Mouse (Mus musculus) left cerebral cortex, postnatal 4 days (tissue): ENCODE data around the gene Pmm1. TPM values are rescaled to one million over a fixed set of nuclear protein-coding genes. Genes with fewer than 3 reads are reported as not detected.

Experiments
- total RNA-seq, 2 experiments: library from RNA; stranded (reverse); gene quantifications; 2 replicates each; pipeline ENCODE4 v1.2.3; 2021

Gene Pmm1
- total RNA-seq, 2 experiments from 2014 or later, result 138 to 140 TPM

Other genes with a start within 250 kb of the Pmm1 start
- 100 to 1,000 TPM; 219 to 235 TPM for gene Zc3h7b, start 215.9 kb downstream of the Pmm1 start, total RNA-seq
- 100 to 1,000 TPM; 170 to 180 TPM for gene Rangap1, start 215.4 kb downstream of the Pmm1 start, total RNA-seq
- gene Tef, start 158.5 kb downstream of the Pmm1 start, total RNA-seq, result 10 to 100 TPM; 68.1 to 69.6 TPM
- gene Tob2, start 102.1 kb downstream of the Pmm1 start, total RNA-seq, result 10 to 100 TPM; 20.3 to 22.6 TPM
- gene Phf5a, start 89.0 kb downstream of the Pmm1 start, total RNA-seq, result 10 to 100 TPM; 51.8 to 59.7 TPM
- 100 to 1,000 TPM; 273 to 304 TPM for gene Aco2, start 88.6 kb downstream of the Pmm1 start, total RNA-seq
- gene Polr3h, start 34.7 kb downstream of the Pmm1 start, total RNA-seq, result 10 to 100 TPM; 45.7 to 48.1 TPM
- gene Csdc2, start 24.2 kb downstream of the Pmm1 start, total RNA-seq, result 100 to 1,000 TPM; 191 to 201 TPM
- not detected for gene 1700029P11Rik, start 19.6 kb upstream of the Pmm1 start, total RNA-seq
- gene Xrcc6, start 26.9 kb upstream of the Pmm1 start, total RNA-seq, result 10 to 100 TPM; 28.3 to 28.7 TPM
- gene Desi1, start 72.9 kb upstream of the Pmm1 start, total RNA-seq, result 10 to 100 TPM; 64.8 to 72.7 TPM
- gene Snu13, start 86.7 kb upstream of the Pmm1 start, total RNA-seq, result 100 to 1,000 TPM; 123 to 130 TPM
- gene 4930407I10Rik, start 98.2 kb upstream of the Pmm1 start, total RNA-seq, result not detected
- under 1 TPM in 1 of 2 experiments, not detected in 1; 0.10 TPM for gene Mei1, start 109.1 kb upstream of the Pmm1 start, total RNA-seq
- gene Ccdc134, start 167.0 kb upstream of the Pmm1 start, total RNA-seq, result 10 to 100 TPM; 11.3 to 12.4 TPM
- 100 to 1,000 TPM; 233 to 234 TPM for gene Srebf2, start 186.3 kb upstream of the Pmm1 start, total RNA-seq